Mouse (Mus musculus): ENCODE data around the gene Mybpc2.

DNA sequence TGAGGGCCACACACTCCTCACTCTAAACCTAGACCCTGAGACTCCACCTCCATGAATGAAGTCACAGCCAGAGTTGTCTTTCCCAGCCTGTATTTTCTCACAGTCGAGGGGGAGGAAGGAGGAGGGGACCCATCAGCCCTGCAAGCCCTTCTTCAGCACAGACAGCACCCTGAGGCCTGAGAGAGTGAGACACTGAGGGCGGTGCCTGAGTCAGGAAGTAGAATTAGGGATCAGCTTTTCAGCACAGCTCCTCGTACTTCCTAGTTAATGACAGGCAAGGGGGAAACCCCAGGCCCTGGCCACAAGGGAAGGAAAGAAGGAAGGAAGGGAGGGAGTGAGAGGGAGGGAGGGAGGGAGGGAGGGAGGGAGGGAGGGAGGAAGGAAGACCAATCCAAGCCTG is 71.2 kb downstream of the Mybpc2 start:
- TF ChIP-seq CTCF (IDR thresholded peaks at IDR 0.05; ENCODE audit: control insufficient read depth, insufficient read depth, insufficient read length) (no peak), USF1 (IDR thresholded peaks at IDR 0.05; ENCODE audit: low read depth) (no peak), MAX (IDR thresholded peaks at IDR 0.05) (no peak), MYOG (IDR thresholded peaks at IDR 0.05; ENCODE audit: control insufficient read depth, extremely low read depth, insufficient read length) (no peak)
